ENCODE assay signal across 8 mouse cellular contexts in the genomic region with DNA sequence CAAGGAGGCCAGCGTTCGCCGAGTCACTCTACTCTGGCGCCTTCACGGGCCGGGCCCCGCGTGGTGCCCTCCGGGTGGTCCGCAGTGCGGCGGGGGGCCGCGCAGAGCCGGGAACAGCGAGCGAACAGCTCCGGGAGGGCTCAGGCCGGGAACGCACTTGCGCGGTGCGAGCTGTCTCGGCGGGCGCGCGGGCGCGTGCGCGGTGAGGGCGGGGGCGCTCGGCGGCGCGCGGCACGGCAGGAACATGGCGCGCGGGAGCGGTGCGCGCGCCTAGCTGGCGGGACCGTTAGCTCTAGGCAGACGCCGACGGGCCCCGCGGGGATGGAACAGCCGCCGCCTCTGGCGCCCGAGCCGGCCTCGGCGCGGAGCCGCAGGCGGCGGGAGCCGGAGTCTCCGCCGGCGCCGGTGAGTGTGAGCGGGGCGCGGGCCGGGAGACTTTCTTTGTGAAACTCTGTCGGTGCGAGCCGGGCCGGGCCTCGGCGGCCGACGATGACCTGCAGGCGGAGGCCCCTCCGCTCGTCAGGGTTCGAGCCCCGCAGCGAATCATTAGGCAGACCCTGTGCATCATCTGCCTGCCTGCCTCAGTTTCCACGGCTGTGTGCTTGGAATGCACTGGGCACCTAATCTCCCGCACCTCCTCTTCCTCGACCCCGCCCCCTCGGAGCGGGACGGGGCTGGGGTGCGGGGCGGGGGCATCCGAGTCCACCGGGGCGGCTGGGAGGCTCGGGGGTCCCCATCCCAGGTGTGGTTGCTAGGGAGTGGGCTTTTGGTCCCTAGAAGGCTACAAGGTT. TPM values are rescaled to one million over a fixed set of nuclear protein-coding genes. Genes with fewer than 3 reads are reported as not detected.
DNase-seq lines count a peak whose midpoint lies in the region; ATAC-seq lines count a peak whose summit lies in the region.

A gene (plus strand): TSS at position 220 of the 791 bp plus-strand sequence.

- H3K9ac ChIP-seq in midbrain, embryonic 12.5 days (replicated peaks): peak within 1 kb of the TSS; percentile 86

- WGBS in embryonic facial prominence, embryonic 10.5 days: under 1% methylated on average over 99 of the region's 101 CpGs
- 1% methylated on average over 100 of the region's 101 CpGs for WGBS in limb, embryonic 10.5 days
- WGBS in midbrain, embryonic 12.5 days: under 1% methylated on average over 100 of the region's 101 CpGs

- no peaks in the 10 kb centered on the region for H3K9me3 ChIP-seq in embryonic facial prominence, embryonic 10.5 days
- no peaks in the 10 kb centered on the region for H3K9me3 ChIP-seq in limb, embryonic 10.5 days (replicated peaks)
- no peaks in the 10 kb centered on the region for H3K9me3 ChIP-seq in midbrain, embryonic 12.5 days

- peaks cover 25% of the 10 kb centered on the region for H3K4me1 ChIP-seq in embryonic facial prominence, embryonic 10.5 days
- peaks cover 17% of the 10 kb centered on the region for H3K4me1 ChIP-seq in limb, embryonic 10.5 days
- H3K4me1 ChIP-seq in midbrain, embryonic 12.5 days: peaks cover 14% of the 10 kb centered on the region

- H3K4me3 ChIP-seq in embryonic facial prominence, embryonic 10.5 days: peak within 1 kb of the TSS; percentile 91
- peak within 1 kb of the TSS; percentile 91 for H3K4me3 ChIP-seq in limb, embryonic 10.5 days
- peak within 1 kb of the TSS; percentile 81 for H3K4me3 ChIP-seq in midbrain, embryonic 12.5 days

- H3K4me2 ChIP-seq in midbrain, embryonic 12.5 days (replicated peaks): peak within 1 kb of the TSS; percentile 69

- H3K36me3 ChIP-seq in embryonic facial prominence, embryonic 10.5 days (replicated peaks): peaks cover 43% of the 10 kb centered on the region
- H3K36me3 ChIP-seq in limb, embryonic 10.5 days: peaks cover 37% of the 10 kb centered on the region
- peaks cover 4% of the 10 kb centered on the region; the same call in 1 of the 2 replicates for H3K36me3 ChIP-seq in midbrain, embryonic 12.5 days

- H3K27ac ChIP-seq in embryonic facial prominence, embryonic 10.5 days (replicated peaks): peak within 1 kb of the TSS; percentile 97
- peak within 1 kb of the TSS; percentile 98 for H3K27ac ChIP-seq in limb, embryonic 10.5 days
- peak within 1 kb of the TSS; percentile 78 for H3K27ac ChIP-seq in midbrain, embryonic 12.5 days (replicated peaks)

- ATAC-seq in monocyte, adult 5-6 weeks (replicated peaks; ENCODE audit: insufficient number of reproducible peaks, low FRiP score, low TSS enrichment, poor library complexity, severe bottlenecking): no peak
- ATAC-seq in granulocyte monocyte progenitor cell, adult 5-6 weeks (replicated peaks; ENCODE audit: poor library complexity, severe bottlenecking): peak; percentile 92
- ATAC-seq in midbrain, embryonic 12.5 days (ENCODE audit: low FRiP score, low read depth): peak; percentile 94

- peak; percentile 33 to 39 for DNase-seq in monocyte, adult 2 months (ENCODE audit: low read depth in 1 of 2, low spot score in 2 of 2)
- DNase-seq in embryonic facial prominence, embryonic 10.5 days (ENCODE audit: low spot score): peak; percentile 95
- DNase-seq in kidney, adult 11 months: peak; percentile 76
- peak; percentile 94 for DNase-seq in limb, embryonic 10.5 days (ENCODE audit: low spot score)
- peak; percentile 72 for DNase-seq in spleen, adult 12 weeks (ENCODE audit: low spot score)

- H3K27me3 ChIP-seq in embryonic facial prominence, embryonic 10.5 days (replicated peaks; ENCODE audit: low read depth, poor library complexity, severe bottlenecking): no peaks in the 10 kb centered on the region
- H3K27me3 ChIP-seq in limb, embryonic 10.5 days (ENCODE audit: low read depth, poor library complexity, severe bottlenecking): no peaks in the 10 kb centered on the region
- no peaks in the 10 kb centered on the region for H3K27me3 ChIP-seq in midbrain, embryonic 12.5 days

RNA-seq across cellular contexts. Expression of the gene that starts here (rescaled TPM):
- 2.4 to 4.1 TPM (median 4.0 TPM) in 3 replicates for total RNA-seq in monocyte, adult 5-6 weeks (2017)
- 12.8 and 13.3 TPM in 2 replicates for polyA plus RNA-seq in embryonic facial prominence, embryonic 10.5 days (2016; fragmentation: Nextera tagmentation; extraction: Ambion mirVana)
- total RNA-seq in granulocyte monocyte progenitor cell, adult 5-6 weeks (2014; fragmentation: Nextera tagmentation): 1.0 and 6.2 TPM in 2 replicates
- total RNA-seq in granulocyte monocyte progenitor cell, adult 5-6 weeks (2017): 0.41 and 0.90 TPM in 2 replicates
- polyA plus RNA-seq in limb, embryonic 10.5 days (2016; fragmentation: Nextera tagmentation; extraction: Ambion mirVana): 12.6 and 15.1 TPM in 2 replicates
- 24.7 and 24.8 TPM in 2 replicates for polyA plus RNA-seq in midbrain, embryonic 12.5 days (2016; fragmentation: Nextera tagmentation; extraction: Ambion mirVana)

Comparison
In these comparisons a context has a peak if more than half of its experiments do, and no peak if none do; other contexts are left out.
1. DNase-seq: peak in every context shown above with its lines; median percentile 95 in embryonic facial prominence, embryonic 10.5 days; 94 in limb, embryonic 10.5 days; 76 in kidney, adult 11 months; 72 in spleen, adult 12 weeks; 36 in monocyte, adult 2 months.